Mouse (Mus musculus) adrenal gland, adult 18-20 months (tissue): ENCODE data around the gene Tjp1. TPM values are rescaled to one million over a fixed set of nuclear protein-coding genes. Genes with fewer than 3 reads are reported as not detected.

ENCODE experiments used
- DNase-seq, 2 experiments: peaks; one replicate each; pipeline ENCODE4 v3.0.0; 2021 to 2022; ENCODE audit warnings: low spot score in 2 of 2
- long read RNA-seq, 2 experiments: library from polyadenylated mRNA; stranded (forward); transcript quantifications; one replicate each; pipeline ENCODE4 v2.0.0; 2021
- total RNA-seq, 2 experiments: library from RNA; stranded (reverse); gene quantifications; 1 replicate in 1 of 2; 2 replicates in 1 of 2; pipeline ENCODE4 v1.2.3; 2021

Gene Tjp1
- 10 to 100 TPM; 62.4 to 78.5 TPM for total RNA-seq
- long read RNA-seq, experiment 1, partial matches to known transcripts, result 3 of 5 reads
- long read RNA-seq, experiment 1, other reads (novel, unspliced or antisense), result 2 of 5 reads
- long read RNA-seq, experiment 2, partial matches to known transcripts, result 12 of 12 reads
- long read RNA-seq, experiment 2, other reads (novel, unspliced or antisense), result 0 of 12 reads

GRCm38 (mm10) chr7:65527071-65528007 lies at the start of gene Tjp1:
Tjp1 (minus strand) TSS chr7:65527781.
- peak in 1 of 2 experiments; percentile 20 for DNase-seq

- DNase-seq, result no peak
These were observed 49.5 kb upstream of the Tjp1 start for GRCm38 (mm10) chr7:65577118-65577517.

DNA sequence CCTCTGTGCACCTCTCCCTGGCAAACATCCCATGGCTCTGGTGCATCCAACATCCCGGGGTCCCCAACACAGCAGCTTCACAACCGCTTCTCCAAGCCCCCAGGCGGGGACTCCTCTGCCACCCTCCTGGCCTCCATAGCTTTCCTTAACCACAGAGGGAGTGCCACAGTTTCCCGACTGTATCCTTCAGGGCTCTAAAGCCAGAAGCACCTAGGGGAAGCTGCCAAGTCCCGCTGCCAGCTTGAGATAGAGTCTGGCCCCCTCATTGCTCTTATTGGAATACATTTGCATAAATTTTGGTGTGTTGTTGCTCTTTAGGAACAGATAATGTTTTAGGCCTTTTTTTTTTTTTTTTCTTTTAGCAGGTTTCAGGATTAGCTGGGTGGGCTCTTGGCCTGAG lies 45.1 kb upstream of the Tjp1 start:
- no peak for DNase-seq

GRCm38 (mm10) chr7:65570691-65571090 lies 43.1 kb upstream of the Tjp1 start:
- no peak for DNase-seq

- no peak for DNase-seq
These were observed 28.4 kb upstream of the Tjp1 start for GRCm38 (mm10) chr7:65555996-65556395.

DNA sequence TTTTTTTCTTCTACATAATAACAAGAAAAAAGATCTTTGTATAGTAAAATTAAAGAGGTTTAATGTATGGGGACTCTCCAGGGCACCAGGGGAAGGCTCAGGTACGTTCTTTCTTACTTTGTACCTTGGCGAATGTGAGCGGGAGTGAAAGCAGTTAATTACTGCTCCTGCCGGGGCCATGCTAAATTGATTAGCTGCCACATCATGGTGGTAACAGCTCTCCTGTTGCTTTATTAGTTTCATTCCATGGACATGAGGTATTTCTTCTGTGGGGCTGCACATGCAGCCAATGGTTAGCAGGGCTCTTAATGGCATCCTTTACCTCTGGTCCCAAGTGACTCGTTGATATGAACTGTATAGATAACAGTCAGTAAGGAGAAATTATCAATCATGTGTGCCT lies 18.2 kb upstream of the Tjp1 start:
- DNase-seq, result no peak

DNA sequence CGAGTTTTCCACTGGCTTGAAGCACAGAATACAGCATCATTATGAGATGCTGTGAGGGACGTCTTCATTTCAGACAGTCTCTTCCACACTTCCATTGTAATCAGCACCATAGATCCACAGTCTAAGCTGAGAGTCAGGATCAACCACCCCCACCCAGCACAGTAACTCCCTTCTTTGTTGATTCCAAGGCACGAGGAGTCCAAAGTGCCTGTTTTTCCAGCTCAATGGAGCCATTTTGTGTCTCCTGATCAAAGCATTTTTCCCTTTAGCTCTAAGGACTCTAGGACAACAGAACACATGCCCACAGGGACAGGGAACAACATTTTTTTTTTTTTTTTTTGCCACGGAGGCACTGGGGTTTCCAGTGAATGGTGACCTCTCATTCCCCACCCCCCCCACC lies 5.1 kb upstream of the Tjp1 start:
- no peak for DNase-seq

GRCm38 (mm10) chr7:65523116-65523515 lies 4.5 kb downstream of the Tjp1 start:
- no peak for DNase-seq

DNA sequence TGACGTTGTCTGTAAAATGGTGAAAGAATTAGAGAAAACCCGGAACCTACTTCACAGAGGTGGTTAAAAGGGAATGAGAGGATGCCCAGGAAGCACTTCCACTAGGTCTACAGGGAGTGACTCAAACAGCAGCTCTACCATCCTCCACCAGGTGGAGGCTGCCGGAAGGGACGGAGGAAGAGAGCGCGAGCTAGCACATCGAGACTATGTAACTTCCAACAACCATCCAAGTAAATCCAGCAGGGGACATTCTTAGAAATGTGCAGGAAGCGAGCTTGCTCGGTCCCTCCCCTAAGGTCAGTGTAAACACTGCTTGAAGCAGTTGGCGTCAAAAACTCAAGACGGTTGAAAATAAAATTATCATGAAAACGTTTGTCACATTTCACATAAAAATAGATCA lies 5.1 kb downstream of the Tjp1 start:
- no peak for DNase-seq

- no peak for DNase-seq
These were observed 7.0 kb downstream of the Tjp1 start for GRCm38 (mm10) chr7:65520622-65521021.

DNA sequence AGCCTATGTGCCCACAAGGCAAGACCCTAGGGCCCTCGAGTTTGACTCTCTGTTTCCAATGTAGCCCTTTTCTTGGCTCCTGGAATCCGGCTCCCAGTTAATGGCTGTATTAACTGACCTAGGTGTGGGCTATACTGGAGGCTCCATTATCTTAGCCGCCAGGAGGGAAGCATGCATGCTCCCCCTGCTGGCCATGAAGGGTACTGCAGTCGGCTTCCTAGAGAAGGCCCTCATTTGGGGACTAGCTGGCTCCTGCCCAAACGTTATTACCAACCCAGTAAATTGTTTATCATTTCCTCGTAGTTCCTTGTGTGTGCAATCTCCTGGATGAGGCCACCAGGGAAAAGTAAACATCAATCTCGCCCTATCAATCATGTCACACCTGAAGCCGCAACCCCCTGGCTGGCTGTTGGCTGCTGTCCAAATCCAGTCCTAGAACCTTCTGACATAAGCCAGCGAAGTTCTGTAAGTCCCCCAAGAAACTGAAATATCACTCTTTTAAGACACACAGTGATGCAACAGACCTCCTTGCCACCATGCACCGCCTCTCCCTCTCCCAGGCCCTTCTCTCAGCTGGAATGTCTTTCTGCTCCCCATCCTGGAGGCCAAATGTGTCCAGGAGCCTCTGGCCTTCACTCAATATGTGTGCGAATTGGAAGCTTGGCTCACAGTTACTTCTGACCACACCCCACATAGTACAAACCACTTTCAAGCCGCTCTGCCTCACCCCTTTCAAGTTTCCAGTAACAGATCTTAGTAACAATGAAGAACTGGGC lies 7.6 kb downstream of the Tjp1 start:
- DNase-seq, result peak; percentile 71 to 74

DNA sequence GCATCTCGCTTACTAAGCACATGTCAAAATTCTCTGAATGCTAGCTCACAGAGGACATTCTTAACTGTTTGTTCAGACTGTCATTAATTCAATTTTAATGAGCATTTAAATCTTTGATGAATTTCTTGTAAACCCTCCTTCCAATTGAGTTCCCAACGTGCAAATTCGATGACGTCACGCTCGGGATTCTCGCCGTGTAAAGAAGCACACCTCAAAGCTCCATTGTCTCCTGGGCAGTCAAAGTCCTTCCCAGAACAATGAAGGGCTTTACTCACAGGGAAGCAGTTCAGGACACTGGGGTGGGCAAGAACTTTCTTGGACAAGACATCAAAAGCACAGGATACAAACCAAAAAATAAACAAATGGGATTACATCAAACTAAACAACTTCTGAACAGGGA lies 10.7 kb downstream of the Tjp1 start:
- DNase-seq, result no peak

DNA sequence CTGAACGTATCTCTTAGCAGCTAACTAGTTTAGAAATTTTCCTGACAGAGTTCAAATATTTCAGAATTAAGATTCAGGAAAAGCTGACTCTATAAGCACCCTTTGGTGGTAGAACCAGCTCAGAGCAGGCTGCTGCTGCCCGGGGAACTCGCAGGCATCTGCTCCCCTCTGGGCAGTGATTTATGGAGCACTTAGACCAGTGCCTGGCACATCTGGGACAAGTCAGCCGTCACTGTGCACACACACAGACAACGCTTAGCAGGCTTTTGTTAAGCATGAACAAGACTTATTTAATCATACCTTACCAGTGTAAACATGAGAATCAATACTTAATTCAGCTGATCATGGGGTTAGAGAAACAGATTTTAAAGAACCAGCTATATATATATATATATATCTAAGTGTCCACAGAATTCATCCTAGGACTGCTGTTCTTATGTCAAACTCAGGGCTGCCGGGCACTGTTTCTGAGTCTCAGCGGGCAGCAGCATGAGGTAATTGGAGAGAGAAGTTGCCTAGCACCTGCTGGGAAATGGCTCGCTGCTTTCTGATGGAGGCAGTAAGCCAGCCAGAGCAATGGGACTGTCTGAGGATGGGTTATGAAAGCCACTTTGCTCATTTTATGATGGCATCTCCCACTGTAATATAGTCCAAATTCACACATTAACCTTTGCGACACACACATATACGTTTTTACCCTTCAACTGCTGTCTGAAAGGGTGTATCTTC lies 14.0 kb downstream of the Tjp1 start:
- no peak for DNase-seq

GRCm38 (mm10) chr7:65509357-65509756 lies 18.2 kb downstream of the Tjp1 start:
- no peak for DNase-seq

DNA sequence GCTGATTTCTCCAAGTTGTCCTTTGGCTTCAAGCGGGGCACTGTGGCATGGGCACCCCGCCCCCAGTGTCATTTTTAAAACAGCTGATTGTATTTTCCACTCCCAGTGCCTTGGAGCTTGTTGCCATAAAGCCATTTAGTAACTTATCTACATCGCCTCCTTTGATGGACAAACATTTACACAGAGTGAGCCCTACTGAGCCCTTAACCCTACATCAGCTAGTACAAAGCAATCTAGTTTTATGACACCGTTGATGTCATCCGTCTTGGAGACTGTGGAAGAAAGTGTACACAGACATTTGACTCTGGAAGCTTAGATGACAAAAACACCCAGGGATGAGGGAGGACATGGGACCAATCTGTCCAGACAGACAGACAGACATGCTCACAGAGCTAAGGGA lies 20.2 kb downstream of the Tjp1 start:
- DNase-seq, result no peak

DNA sequence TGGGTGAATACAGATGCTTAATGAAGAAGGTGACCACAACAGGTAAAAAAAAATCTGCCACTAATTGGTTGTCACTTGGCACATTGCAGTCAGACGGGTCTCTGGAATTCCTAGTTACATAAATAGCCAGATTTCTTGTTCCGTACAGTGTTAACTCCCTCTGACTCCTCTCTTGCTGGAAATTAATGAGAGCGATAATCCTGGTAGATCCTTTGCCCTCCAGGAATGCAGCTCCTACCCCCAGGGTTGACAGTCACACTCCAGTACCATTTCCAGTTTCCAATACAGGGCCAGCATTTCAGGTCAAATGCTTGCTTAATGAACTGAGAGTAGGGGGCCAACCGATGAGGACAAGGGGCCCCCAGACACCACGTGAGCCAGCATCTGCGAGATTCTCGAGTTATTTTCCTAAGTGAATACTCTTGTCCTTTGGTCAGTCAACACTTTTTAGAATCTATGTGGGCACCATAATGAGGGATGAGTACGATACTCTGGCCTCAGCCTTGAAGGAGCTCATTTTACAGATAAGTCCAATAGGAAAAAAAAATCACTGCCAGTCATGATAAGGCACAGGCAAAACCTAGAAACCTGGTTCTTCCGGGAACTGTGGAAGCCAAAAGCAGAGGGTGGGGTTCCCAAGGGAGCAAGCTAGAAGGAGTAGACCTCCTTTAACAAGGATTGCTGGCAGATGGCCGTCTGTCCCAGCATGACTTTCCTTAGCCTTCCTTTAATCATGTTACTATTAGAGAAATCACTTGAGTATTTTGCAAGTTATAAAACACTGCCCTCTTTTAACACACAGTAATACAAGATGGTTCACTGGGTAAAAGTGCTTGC lies 24.9 kb downstream of the Tjp1 start:
- no peak for DNase-seq

GRCm38 (mm10) chr7:65500746-65501145 lies 26.8 kb downstream of the Tjp1 start:
- no peak for DNase-seq

DNA sequence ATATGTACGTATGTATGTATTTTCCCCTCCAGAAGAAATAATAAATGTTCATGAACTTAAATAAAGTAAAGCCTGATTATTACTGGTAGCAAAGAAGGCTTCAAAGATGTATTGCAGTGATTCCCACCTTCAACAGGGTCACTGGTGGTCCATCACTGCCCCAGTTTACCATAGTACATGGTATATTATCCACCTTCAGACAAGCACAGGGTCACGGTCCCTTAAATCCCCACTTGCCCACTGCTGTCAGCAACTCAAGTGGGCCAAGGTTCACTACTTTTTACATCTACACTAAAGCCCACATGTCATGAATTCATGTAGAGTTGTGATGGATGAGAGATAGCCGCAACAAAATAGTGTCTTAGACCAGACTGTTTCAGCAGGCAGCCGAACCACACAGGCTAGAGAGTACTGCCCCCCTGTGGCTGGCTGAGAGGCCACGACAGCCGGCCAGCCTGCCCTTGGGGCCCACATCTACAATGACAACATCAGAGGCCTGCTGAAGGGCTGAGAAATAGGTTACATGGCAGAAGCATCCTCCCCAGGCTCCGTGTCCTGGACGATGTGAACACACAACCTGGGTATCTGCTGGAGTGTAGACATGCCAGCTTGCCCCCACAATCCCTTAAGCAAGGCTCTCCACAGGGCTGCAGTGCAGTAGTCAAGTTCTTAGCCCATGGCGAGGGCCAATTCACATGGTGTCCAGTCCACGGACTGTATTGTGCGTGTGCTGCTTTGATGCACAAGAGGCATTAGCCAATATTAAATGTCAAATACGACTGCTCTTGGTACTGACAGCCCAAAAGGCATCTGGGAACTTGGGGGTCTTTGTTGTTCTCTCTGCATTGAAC lies 29.6 kb downstream of the Tjp1 start:
- peak; percentile 78 for DNase-seq

DNA sequence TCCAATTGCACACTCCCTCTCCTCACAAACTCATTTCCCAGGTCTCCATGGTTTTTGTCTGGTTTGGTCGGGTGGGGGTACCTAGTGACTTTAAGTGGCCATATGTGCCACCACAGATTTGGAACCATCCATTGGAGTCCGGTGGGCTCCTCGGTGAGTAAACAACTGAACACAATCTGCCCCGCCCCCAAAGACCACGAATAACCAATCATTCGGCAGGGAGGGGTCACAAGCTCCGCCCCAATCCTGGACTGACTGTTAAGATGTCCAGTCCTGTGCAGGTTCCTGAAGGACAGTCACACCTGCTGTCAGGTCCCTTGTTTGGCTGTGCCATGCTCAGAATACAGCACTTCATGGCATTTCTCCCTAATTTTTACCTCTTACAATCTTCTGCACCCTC lies 37.1 kb downstream of the Tjp1 start:
- DNase-seq, result no peak
